Mouse (Mus musculus) midbrain, embryonic 16.5 days (tissue): ENCODE measurements around the gene Man1c1. TPM values are rescaled to one million over a fixed set of nuclear protein-coding genes. Genes with fewer than 3 reads are reported as not detected.

Experiments
- ATAC-seq: fragments of 200-750 bp; cut with Nextera tagmentation; 2 replicates; pipeline ENCODE4 v1.8.0; 2017; ENCODE audit warnings: moderate TSS enrichment
- H3K27ac ChIP-seq: fragments of 300-500 bp; sonication (generic); 2 replicates; pipeline ENCODE4 v1.5.1; 2014; ENCODE audit warnings: mild to moderate bottlenecking, low read length, mixed read lengths
- H3K27me3 ChIP-seq: fragments of 300-500 bp; sonication (generic); 2 replicates; pipeline ENCODE4 v1.6.1; 2014; ENCODE audit warnings: low read depth, low read length, mixed read lengths; ENCODE audit not compliant: control insufficient read depth, insufficient read depth
- H3K36me3 ChIP-seq: fragments of 300-500 bp; sonication (generic); 2 replicates; pipeline ENCODE4 v1.6.1; 2014; ENCODE audit warnings: mild to moderate bottlenecking, low read length, moderate library complexity, mixed read lengths; ENCODE audit not compliant: control insufficient read depth, insufficient read depth
- H3K4me1 ChIP-seq: fragments of 300-500 bp; sonication (generic); 2 replicates; pipeline ENCODE4 v1.6.1; 2014; ENCODE audit warnings: mild to moderate bottlenecking, low read length, mixed read lengths; ENCODE audit not compliant: control insufficient read depth, insufficient read depth
- H3K4me2 ChIP-seq: fragments of 300-500 bp; sonication (generic); 2 replicates; pipeline ENCODE4 v1.6.1; 2014; ENCODE audit warnings: mild to moderate bottlenecking, low read length, mixed read lengths
- H3K4me3 ChIP-seq: fragments of 300-500 bp; sonication (generic); 2 replicates; pipeline ENCODE4 v1.5.1; 2014; ENCODE audit warnings: low read depth, mild to moderate bottlenecking, low read length, moderate library complexity, mixed read lengths
- H3K9ac ChIP-seq: fragments of 300-500 bp; sonication (generic); 2 replicates; pipeline ENCODE4 v1.6.1; 2014; ENCODE audit warnings: low read depth, low read length, mixed read lengths
- H3K9me3 ChIP-seq: fragments of 300-500 bp; sonication (generic); replicated peaks from 2 replicates; pipeline ENCODE4 v1.6.1; 2014; ENCODE audit warnings: mild to moderate bottlenecking, low read length, mixed read lengths; ENCODE audit not compliant: control insufficient read depth, poor library complexity, severe bottlenecking
- WGBS: fragments of 180-500 bp; shearing (Covaris S2); extraction: QIAGEN DNeasy Blood & Tissue Kit; methylation state at CpG from one replicate; pipeline ENCODE4 v1.1.7; 2014; 5-methylcytosine and 5-hydroxymethylcytosine counted together
- polyA plus RNA-seq: library from polyadenylated mRNA; unstranded; fragments of >200 nt; fragmentation: Nextera tagmentation; extraction: Ambion mirVana; gene quantifications from 2 replicates; pipeline ENCODE4 v1.2.1, GENCODE M21; 2015

The Man1c1 gene
- polyA plus RNA-seq, 1 experiment from 2014 or later = 2.9 TPM

- no peak; the same call in 1 of the 2 replicates for ATAC-seq
- Histone ChIP-seq H3K4me1 (peaks cover 35% of the 10 kb centered on the region), H3K9ac (peak overlapping the region; percentile 71)
These were observed 500 bp upstream of the Man1c1 start for GRCm38 (mm10) chr4:134704590-134704989.

GRCm38 (mm10) chr4:134702981-134703834 lies 882 bp downstream of the Man1c1 start:
- no peaks in the 10 kb centered on the region for H3K36me3 ChIP-seq
- no peak for ATAC-seq
- peak overlapping the region; percentile 69 for H3K4me3 ChIP-seq
- WGBS = under 1% methylated on average over 70 of the region's 90 CpGs
- peak overlapping the region; percentile 71 for H3K9ac ChIP-seq
- no peak overlapping the region for H3K27ac ChIP-seq
- H3K27me3 ChIP-seq = peaks cover 2% of the 10 kb centered on the region
- H3K9me3 ChIP-seq = no peaks in the 10 kb centered on the region
- H3K4me2 ChIP-seq = peak overlapping the region; percentile 96
- peaks cover 35% of the 10 kb centered on the region for H3K4me1 ChIP-seq

More at GRCm38 (mm10) chr4:134704590-134704989, 500 bp upstream of the Man1c1 start:
- Histone ChIP-seq H3K27me3 (peaks cover 2% of the 10 kb centered on the region), H3K27ac (peak overlapping the region; percentile 58), H3K4me3 (peak overlapping the region; percentile 69), H3K4me2 (peak overlapping the region; percentile 96), H3K36me3 (no peaks in the 10 kb centered on the region), H3K9me3 (no peaks in the 10 kb centered on the region)
- WGBS = under 1% methylated on average over 21 of the region's 21 CpGs

GRCm38 (mm10) chr4:134701934-134702333 lies 2.2 kb downstream of the Man1c1 start:
- 37% methylated on average over 6 of the region's 6 CpGs for WGBS

DNA sequence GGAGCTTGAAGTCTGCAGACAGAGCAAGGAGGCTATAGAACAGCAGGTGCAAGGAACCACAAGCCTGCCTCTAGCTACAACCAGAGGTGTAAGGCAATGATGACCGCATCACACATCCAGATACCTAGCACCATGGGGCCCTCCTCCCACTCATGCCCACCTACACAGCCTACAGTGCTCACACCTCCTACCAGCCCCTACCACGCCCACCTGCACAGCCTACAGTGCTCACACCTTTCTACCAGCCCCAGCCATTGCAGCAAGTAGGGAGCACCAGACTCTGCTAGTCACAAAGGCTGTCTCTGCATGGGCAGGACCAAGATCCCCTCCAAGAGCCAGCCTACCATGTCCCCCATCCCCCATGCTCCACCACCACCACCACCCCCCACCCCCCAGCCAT lies 3.2 kb downstream of the Man1c1 start:
- Histone ChIP-seq H3K4me3 (no peak overlapping the region), H3K36me3 (no peaks in the 10 kb centered on the region), H3K9ac (no peak overlapping the region), H3K27me3 (peaks cover 2% of the 10 kb centered on the region), H3K4me2 (peak overlapping the region; percentile 96; the same call in 1 of the 2 replicates), H3K27ac (no peak overlapping the region), H3K9me3 (no peaks in the 10 kb centered on the region), H3K4me1 (peaks cover 35% of the 10 kb centered on the region)
- ATAC-seq = no peak
- WGBS = 82% methylated on average over 2 of the region's 2 CpGs

More at GRCm38 (mm10) chr4:134701934-134702333, 2.2 kb downstream of the Man1c1 start:
- Histone ChIP-seq H3K4me1 (peaks cover 35% of the 10 kb centered on the region), H3K27ac (no peak overlapping the region), H3K36me3 (no peaks in the 10 kb centered on the region), H3K9me3 (no peaks in the 10 kb centered on the region), H3K4me2 (peak overlapping the region; percentile 96), H3K9ac (0 out of 2 replicates have a peak overlapping the region, but pooled peaks have one; percentile 25), H3K4me3 (peak overlapping the region; percentile 69), H3K27me3 (peaks cover 2% of the 10 kb centered on the region)
- ATAC-seq = no peak

DNA sequence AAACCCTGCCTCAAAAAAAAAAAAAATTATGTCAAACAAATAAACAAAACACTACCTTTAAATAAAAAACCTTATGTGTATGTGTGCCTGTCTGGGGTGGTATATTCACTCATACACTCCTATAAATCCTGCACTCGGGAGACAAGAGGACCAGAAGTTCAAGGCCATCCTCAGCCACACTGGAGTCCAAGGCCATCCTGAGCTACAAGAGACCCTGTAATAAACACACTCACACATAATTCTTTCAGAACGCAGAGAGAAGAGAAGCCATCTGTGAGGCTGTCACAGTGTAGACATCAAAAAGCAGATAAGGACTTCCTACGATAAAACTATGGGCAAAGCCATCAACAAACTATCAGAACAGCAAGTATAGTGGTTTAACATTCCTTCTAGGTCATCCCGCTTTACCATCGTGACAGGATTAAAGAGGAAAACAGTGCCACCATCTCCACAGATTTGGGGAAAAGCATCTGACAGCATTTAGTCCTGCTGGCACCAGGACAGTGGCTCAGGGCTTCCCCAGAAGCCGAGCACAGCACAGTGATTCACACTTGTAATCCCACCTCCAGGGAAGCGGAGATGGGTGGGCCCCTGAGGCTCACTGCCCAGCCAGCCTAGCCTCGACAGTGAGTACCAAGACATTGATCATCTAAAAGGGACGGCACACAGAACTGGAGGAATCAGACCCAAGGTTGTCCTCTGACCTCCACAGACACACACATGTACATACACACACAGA lies 10.7 kb downstream of the Man1c1 start:
- Histone ChIP-seq H3K4me2 (no peak overlapping the region), H3K4me1 (no peaks in the 10 kb centered on the region), H3K36me3 (no peaks in the 10 kb centered on the region), H3K9ac (no peak overlapping the region), H3K9me3 (no peaks in the 10 kb centered on the region), H3K27me3 (no peaks in the 10 kb centered on the region), H3K27ac (no peak overlapping the region), H3K4me3 (no peak overlapping the region)
- no peak for ATAC-seq
- 80% methylated on average over 9 of the region's 9 CpGs for WGBS

DNA sequence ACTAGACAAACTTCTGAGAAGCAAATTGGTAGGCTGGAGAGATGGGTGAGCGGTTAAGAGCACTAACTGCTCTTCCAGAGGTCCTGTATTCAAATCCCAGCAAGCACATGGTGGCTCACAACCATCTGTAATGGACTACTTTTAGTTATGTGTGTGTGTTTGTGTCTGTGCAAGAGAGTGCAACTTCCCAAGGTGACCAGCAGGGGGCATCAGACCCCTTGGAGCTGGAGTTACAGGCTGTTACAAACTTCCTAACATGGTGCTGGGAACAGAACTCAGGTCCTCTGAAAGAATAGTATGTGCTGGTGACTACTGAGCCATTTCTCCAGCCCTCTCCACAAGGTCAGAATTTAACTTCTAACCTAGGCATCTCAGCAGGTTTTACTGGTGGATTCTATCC lies 11.7 kb downstream of the Man1c1 start:
- ATAC-seq = no peak
- H3K4me3 ChIP-seq = no peak overlapping the region
- H3K27ac ChIP-seq = no peak overlapping the region
- WGBS = 96% methylated on average over 1 of the region's 1 CpGs
- no peaks in the 10 kb centered on the region for H3K36me3 ChIP-seq
- H3K4me1 ChIP-seq = no peaks in the 10 kb centered on the region
- no peaks in the 10 kb centered on the region for H3K9me3 ChIP-seq
- no peaks in the 10 kb centered on the region for H3K27me3 ChIP-seq
- no peak overlapping the region for H3K9ac ChIP-seq
- H3K4me2 ChIP-seq = no peak overlapping the region

DNA sequence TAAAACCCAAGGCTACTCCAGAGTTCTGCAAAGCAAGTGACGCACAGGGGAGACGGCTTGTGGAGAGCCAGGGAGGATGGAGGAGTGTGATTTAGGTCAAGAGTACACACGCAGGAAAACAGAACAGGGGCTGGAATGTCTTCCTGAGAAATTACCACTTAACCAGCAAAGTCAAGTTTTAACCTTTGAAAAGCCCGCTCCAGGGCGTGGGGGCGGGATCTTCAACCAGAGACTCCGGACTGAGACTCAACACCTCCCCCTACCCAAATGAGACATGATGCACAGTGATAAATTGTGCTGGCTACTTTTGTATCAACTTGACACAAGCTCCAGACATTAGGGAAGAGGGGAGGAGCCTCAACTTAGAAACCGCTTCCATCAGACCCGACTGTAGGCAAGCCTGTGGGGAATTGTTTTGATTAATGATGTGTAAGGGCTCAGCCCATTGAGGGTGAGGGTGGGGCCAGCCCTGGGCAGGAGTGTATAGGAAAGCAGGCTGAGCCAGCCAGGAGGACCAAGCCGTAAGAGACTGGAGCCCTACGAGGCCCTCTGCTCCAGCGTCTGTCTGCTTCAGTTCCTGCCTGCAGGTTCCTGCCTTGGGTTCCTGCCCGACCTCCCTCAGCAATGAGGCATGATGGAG lies 17.9 kb downstream of the Man1c1 start:
- Histone ChIP-seq H3K4me3 (no peak overlapping the region), H3K27me3 (no peaks in the 10 kb centered on the region), H3K4me2 (no peak overlapping the region), H3K9me3 (no peaks in the 10 kb centered on the region), H3K9ac (no peak overlapping the region), H3K27ac (no peak overlapping the region), H3K4me1 (0 out of 2 replicates have a peak, but pooled peaks cover 4% of the 10 kb centered on the region), H3K36me3 (no peaks in the 10 kb centered on the region)
- 91% methylated on average over 13 of the region's 13 CpGs for WGBS
- no peak for ATAC-seq

GRCm38 (mm10) chr4:134684637-134685338 lies 19.3 kb downstream of the Man1c1 start:
- H3K4me1 ChIP-seq = 0 out of 2 replicates have a peak, but pooled peaks cover 4% of the 10 kb centered on the region
- H3K4me2 ChIP-seq = no peak overlapping the region
- no peaks in the 10 kb centered on the region for H3K9me3 ChIP-seq
- 83% methylated on average over 9 of the region's 9 CpGs for WGBS
- H3K27me3 ChIP-seq = no peaks in the 10 kb centered on the region
- H3K9ac ChIP-seq = no peak overlapping the region
- H3K4me3 ChIP-seq = no peak overlapping the region
- no peak overlapping the region for H3K27ac ChIP-seq
- ATAC-seq = no peak
- no peaks in the 10 kb centered on the region for H3K36me3 ChIP-seq
